Mouse (Mus musculus) frontal cortex, adult 2 months (tissue): ENCODE results near the gene Slc38a3. TPM values are rescaled to one million over a fixed set of nuclear protein-coding genes. Genes with fewer than 3 reads are reported as not detected.

Source experiments
- DNase-seq, 2 experiments: peaks; one replicate each; pipeline ENCODE4 v3.0.0; 2022; ENCODE audit warnings: low spot score in 1 of 2; ENCODE audit errors: extremely low spot score in 1 of 2
- polyA plus RNA-seq: library from polyadenylated mRNA; depleted of rRNA; stranded (reverse); fragments of >200 nt; gene quantifications from 2 replicates; pipeline ENCODE4 v1.2.3, GENCODE M21; 2012

Slc38a3 gene
- polyA plus RNA-seq, 1 experiment, result 260 TPM

- no peak for DNase-seq
Observed at GRCm38 (mm10) chr9:107641666-107642065, 27.7 kb downstream of the Slc38a3 start.

- no peak for DNase-seq
Observed at GRCm38 (mm10) chr9:107640257-107640772, 29.0 kb downstream of the Slc38a3 start.

GRCm38 (mm10) chr9:107637070-107637469, 32.3 kb downstream of the Slc38a3 start:
- no peak for DNase-seq

- DNase-seq, result peak; percentile 87 to 94
Observed at GRCm38 (mm10) chr9:107635279-107636028, 33.9 kb downstream of the Slc38a3 start, which contains the start of gene Gnai2. TSS of gene Gnai2 (minus strand) at chr9:107635367.

- DNase-seq, result no peak
Observed at GRCm38 (mm10) chr9:107634406-107635278, 34.7 kb downstream of the Slc38a3 start.

GRCm38 (mm10) chr9:107633661-107634405, 35.5 kb downstream of the Slc38a3 start:
- no peak for DNase-seq

GRCm38 (mm10) chr9:107633091-107633660, 36.2 kb downstream of the Slc38a3 start:
- peak in 1 of 2 experiments; percentile 75 for DNase-seq

- DNase-seq, result peak in 1 of 2 experiments; percentile 48
Observed at GRCm38 (mm10) chr9:107632478-107632877, 36.9 kb downstream of the Slc38a3 start.

GRCm38 (mm10) chr9:107631861-107632260, 37.5 kb downstream of the Slc38a3 start:
- DNase-seq, result no peak

GRCm38 (mm10) chr9:107631311-107631826, 38.0 kb downstream of the Slc38a3 start:
- DNase-seq, result no peak

- DNase-seq, result peak in 1 of 2 experiments; percentile 59
Observed at GRCm38 (mm10) chr9:107630576-107630975, 38.8 kb downstream of the Slc38a3 start.

- no peak for DNase-seq
Observed at GRCm38 (mm10) chr9:107629901-107630425, 39.4 kb downstream of the Slc38a3 start.

GRCm38 (mm10) chr9:107629411-107629730, 40.0 kb downstream of the Slc38a3 start:
- DNase-seq, result no peak

GRCm38 (mm10) chr9:107628721-107629410, 40.5 kb downstream of the Slc38a3 start:
- no peak for DNase-seq

GRCm38 (mm10) chr9:107627387-107628255, 41.7 kb downstream of the Slc38a3 start:
- no peak for DNase-seq

GRCm38 (mm10) chr9:107626844-107627277, 42.5 kb downstream of the Slc38a3 start:
- DNase-seq, result peak in 1 of 2 experiments; percentile 84

- no peak for DNase-seq
Observed at GRCm38 (mm10) chr9:107626158-107626843, 43.0 kb downstream of the Slc38a3 start.
